Mouse (Mus musculus) gonadal fat pad, adult 2 months (tissue): ENCODE results near the gene Anapc11. TPM values are rescaled to one million over a fixed set of nuclear protein-coding genes. Genes with fewer than 3 reads are reported as not detected.

Source experiments
- DNase-seq: peaks from one replicate; pipeline ENCODE4 v3.0.0-alpha.2; 2012; ENCODE audit warnings: low read depth
- polyA plus RNA-seq: library from polyadenylated mRNA; depleted of rRNA; stranded (reverse); fragments of >200 nt; gene quantifications from 2 replicates; pipeline ENCODE4 v1.2.3, GENCODE M21; 2012; rRNA removed

Gene Anapc11
- polyA plus RNA-seq, 1 experiment, result 74.7 TPM

DNA sequence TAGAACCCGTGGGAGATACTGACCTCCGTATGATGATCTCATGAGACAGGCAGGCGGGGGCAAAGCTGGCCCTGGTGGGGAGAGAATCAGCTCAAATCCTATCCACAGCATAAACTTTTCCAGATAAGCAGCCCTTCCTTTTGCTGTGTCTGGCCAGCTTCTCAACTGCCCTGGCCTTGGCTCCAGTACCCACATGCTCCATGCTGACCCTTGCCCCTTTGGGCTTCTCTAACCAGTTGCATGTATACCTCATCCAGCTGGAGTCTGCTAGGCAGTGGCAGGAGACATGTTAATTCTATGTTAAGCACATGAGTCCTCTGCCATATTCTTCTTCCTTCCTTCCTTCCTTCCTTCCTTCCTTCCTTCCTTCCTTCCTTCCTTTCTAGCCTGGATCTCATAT is 56.5 kb downstream of the Anapc11 start:
- DNase-seq, result no peak

DNA sequence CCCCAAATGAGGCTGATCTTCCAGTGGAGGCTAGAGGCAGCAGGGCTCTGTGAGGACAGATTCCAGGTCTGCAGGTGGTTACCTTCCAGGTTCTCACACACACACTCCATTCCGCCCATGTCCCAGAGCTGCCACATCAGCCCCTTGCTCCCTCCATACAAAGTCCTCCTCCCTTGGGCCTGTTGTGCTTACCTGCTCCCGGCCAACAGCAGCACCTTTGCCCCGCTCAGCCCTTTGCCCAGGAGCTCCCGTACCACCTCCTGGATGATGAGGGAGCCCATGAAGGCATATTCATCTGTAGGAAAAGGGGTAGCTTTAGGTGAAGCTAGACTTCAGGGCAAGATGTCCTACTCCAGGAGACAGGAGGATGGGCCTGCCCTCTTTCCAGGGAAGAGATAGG is 59.1 kb downstream of the Anapc11 start:
- no peak for DNase-seq

Other genes starting within 250 kb of the Anapc11 start
- 916 and 1,199 TPM in 2 replicates for gene Actg1, start 249.9 kb upstream of the Anapc11 start, polyA plus RNA-seq
- gene Fscn2, start 236.9 kb upstream of the Anapc11 start, polyA plus RNA-seq, result 0.56 and 0.78 TPM in 2 replicates
- gene Faap100, start 219.7 kb upstream of the Anapc11 start, polyA plus RNA-seq, result 28.5 and 29.6 TPM in 2 replicates
- gene Nploc4, start 160.7 kb upstream of the Anapc11 start, polyA plus RNA-seq, result 68.8 and 71.4 TPM in 2 replicates
- not detected in 2 replicates for gene Tspan10, start 155.8 kb upstream of the Anapc11 start, polyA plus RNA-seq
- 0.42 and 0.72 TPM in 2 replicates for gene Pde6g, start 144.9 kb upstream of the Anapc11 start, polyA plus RNA-seq
- gene Oxld1, start 140.4 kb upstream of the Anapc11 start, polyA plus RNA-seq, result 24.5 and 30.4 TPM in 2 replicates
- gene Ccdc137, start 140.3 kb upstream of the Anapc11 start, polyA plus RNA-seq, result 13.1 and 16.6 TPM in 2 replicates
- gene Arl16, start 130.8 kb upstream of the Anapc11 start, polyA plus RNA-seq, result 32.5 and 34.3 TPM in 2 replicates
- 61.8 and 70.5 TPM in 2 replicates for gene Mrpl12, start 113.8 kb upstream of the Anapc11 start, polyA plus RNA-seq
- gene Slc25a10, start 106.6 kb upstream of the Anapc11 start, polyA plus RNA-seq, result 372 and 561 TPM in 2 replicates
- 1.2 and 1.8 TPM in 2 replicates for gene Gcgr, start 67.7 kb upstream of the Anapc11 start, polyA plus RNA-seq
- 153 and 179 TPM in 2 replicates for gene Mcrip1, start 48.7 kb upstream of the Anapc11 start, polyA plus RNA-seq
- gene Ppp1r27, start 47.3 kb upstream of the Anapc11 start, polyA plus RNA-seq, result 0.72 TPM in 1 of 2 replicates, not detected in the other
- gene P4hb, start 25.2 kb upstream of the Anapc11 start, polyA plus RNA-seq, result 372 and 394 TPM in 2 replicates
- 584 and 632 TPM in 2 replicates for gene Arhgdia, start 16.8 kb upstream of the Anapc11 start, polyA plus RNA-seq
- gene Alyref, start 56 bp upstream of the Anapc11 start, polyA plus RNA-seq, result 21.4 and 28.5 TPM in 2 replicates
- 1.1 and 1.2 TPM in 2 replicates for gene Npb, start 10.1 kb downstream of the Anapc11 start, polyA plus RNA-seq
- 139 and 189 TPM in 2 replicates for gene Pcyt2, start 19.5 kb downstream of the Anapc11 start, polyA plus RNA-seq
- gene Sirt7, start 26.8 kb downstream of the Anapc11 start, polyA plus RNA-seq, result 57.9 and 61.4 TPM in 2 replicates
- 53.0 and 56.7 TPM in 2 replicates for gene Mafg, start 35.2 kb downstream of the Anapc11 start, polyA plus RNA-seq
- 6.9 and 10.5 TPM in 2 replicates for gene Pycr1, start 45.3 kb downstream of the Anapc11 start, polyA plus RNA-seq
- gene Myadml2, start 49.7 kb downstream of the Anapc11 start, polyA plus RNA-seq, result 0.26 TPM in 1 of 2 replicates, not detected in the other
- gene Notum, start 62.8 kb downstream of the Anapc11 start, polyA plus RNA-seq, result 3.3 and 4.0 TPM in 2 replicates
- gene Aspscr1, start 74.6 kb downstream of the Anapc11 start, polyA plus RNA-seq, result 93.6 and 104 TPM in 2 replicates
- gene Cenpx, start 115.3 kb downstream of the Anapc11 start, polyA plus RNA-seq, result 84.6 and 100 TPM in 2 replicates
- 38.5 and 41.4 TPM in 2 replicates for gene Lrrc45, start 115.5 kb downstream of the Anapc11 start, polyA plus RNA-seq
- gene Rac3, start 123.0 kb downstream of the Anapc11 start, polyA plus RNA-seq, result 18.2 and 19.0 TPM in 2 replicates
- gene Dcxr, start 128.9 kb downstream of the Anapc11 start, polyA plus RNA-seq, result 188 and 202 TPM in 2 replicates
- gene Cbr2, start 133.7 kb downstream of the Anapc11 start, polyA plus RNA-seq, result 121 and 130 TPM in 2 replicates
- gene Hmga1b, start 164.4 kb downstream of the Anapc11 start, polyA plus RNA-seq, result 0.59 and 1.1 TPM in 2 replicates
- 35.8 and 37.8 TPM in 2 replicates for gene Rfng, start 185.8 kb downstream of the Anapc11 start, polyA plus RNA-seq
- 207 and 231 TPM in 2 replicates for gene Gps1, start 185.9 kb downstream of the Anapc11 start, polyA plus RNA-seq
- 31.7 and 31.9 TPM in 2 replicates for gene Dus1l, start 198.0 kb downstream of the Anapc11 start, polyA plus RNA-seq
- 2,531 and 4,379 TPM in 2 replicates for gene Fasn, start 226.1 kb downstream of the Anapc11 start, polyA plus RNA-seq